Mouse (Mus musculus): ENCODE data around the gene Xylt1.

The Xylt1 gene

DNA sequence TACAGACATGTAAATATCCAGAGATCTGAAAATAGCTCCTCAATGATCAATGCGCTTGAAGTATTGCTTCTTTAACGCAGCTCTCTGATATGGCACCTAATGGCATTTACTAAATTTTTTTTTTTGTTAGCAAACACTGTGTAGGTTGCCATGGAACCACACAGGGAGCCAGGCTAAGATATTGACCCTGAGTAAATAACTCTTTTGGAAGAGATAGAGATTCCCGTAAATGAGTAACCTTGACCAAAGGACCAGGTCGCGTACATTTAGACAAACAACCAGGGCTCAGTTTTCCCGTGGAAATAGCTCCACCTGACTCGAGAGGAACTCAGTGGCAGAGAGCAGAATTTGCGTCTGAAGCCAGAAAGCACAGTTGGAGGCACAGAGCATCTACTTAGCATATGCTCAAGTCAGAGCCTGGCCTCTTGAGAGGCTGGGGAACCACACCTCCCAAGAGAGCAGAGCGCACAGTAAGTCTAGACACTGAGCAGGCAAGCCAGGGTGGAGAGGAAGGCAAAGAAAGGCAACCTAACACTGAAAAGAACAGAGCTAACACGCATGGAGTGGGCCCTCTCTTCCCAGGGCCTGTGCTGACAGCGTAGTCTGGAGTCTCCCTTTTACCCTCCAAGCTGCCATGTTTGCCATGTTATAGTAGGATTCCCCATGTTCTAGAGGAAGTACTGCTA, 232.2 kb downstream of the Xylt1 start:
- peak; percentile 48 for DNase-seq (ENCODE audit: low read depth, low spot score)

- peak; percentile 85 for DNase-seq (ENCODE audit: low read depth, low spot score)
These were observed 233.0 kb downstream of the Xylt1 start for GRCm38 (mm10) chr7:117613796-117614195.

GRCm38 (mm10) chr7:117614346-117614745, 233.6 kb downstream of the Xylt1 start:
- DNase-seq (ENCODE audit: low read depth, low spot score), result no peak

- peak; percentile 26 for DNase-seq (ENCODE audit: low read depth, low spot score)
These were observed 234.1 kb downstream of the Xylt1 start for GRCm38 (mm10) chr7:117614851-117615250.

- no peak for DNase-seq (ENCODE audit: low read depth, low spot score)
These were observed 235.5 kb downstream of the Xylt1 start for GRCm38 (mm10) chr7:117616277-117616676.

DNA sequence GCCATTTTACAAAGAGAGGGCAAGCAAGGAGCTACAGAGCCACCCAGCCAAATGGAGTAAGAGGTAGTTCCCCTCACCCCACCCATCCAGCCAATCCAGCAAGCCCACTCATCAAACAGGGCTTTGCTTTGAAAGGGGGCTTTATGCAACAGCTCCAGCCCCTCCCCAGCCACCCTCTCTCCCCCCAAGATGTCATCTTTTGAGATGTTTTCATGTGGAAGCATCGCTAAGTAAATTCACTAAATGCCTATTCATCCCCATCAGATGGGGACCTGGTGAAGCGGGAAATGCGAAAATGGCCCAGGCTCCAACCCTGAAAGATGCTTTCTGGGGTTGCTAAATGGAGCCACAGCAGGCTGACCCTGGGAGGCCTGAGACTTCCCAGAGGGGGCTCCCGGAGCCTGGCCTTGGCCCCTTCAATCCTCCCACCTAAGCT, 238.0 kb downstream of the Xylt1 start:
- DNase-seq (ENCODE audit: low read depth, low spot score), result no peak

- no peak for DNase-seq (ENCODE audit: low read depth, low spot score)
These were observed 240.8 kb downstream of the Xylt1 start for GRCm38 (mm10) chr7:117621566-117621965.

GRCm38 (mm10) chr7:117622769-117623168, 242.0 kb downstream of the Xylt1 start:
- peak; percentile 60 for DNase-seq (ENCODE audit: low read depth, low spot score)

DNA sequence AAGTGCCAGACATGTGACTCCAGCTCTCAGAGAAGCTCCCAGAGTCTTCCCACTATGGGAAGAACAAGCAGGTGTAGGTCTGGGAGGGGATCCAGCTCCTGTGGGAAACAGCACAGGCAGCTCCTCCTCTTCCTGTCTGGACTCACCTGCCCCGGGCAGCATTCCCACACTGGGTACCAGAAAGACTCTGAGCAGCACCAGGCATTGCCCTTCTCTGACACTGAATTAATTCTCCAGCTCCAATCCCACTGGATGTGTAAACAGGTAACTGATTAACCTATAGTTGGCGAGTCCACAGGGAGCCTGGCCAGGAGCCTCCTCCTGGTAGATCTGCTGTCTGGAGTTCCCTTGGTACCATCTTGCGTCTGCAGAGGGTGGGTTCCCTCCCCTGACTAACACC, 248.0 kb downstream of the Xylt1 start:
- DNase-seq (ENCODE audit: low read depth, low spot score), result no peak

GRCm38 (mm10) chr7:117630657-117631056, 249.9 kb downstream of the Xylt1 start:
- peak; percentile 53 for DNase-seq (ENCODE audit: low read depth, low spot score)

GRCm38 (mm10) chr7:117635584-117635983, 254.8 kb downstream of the Xylt1 start:
- DNase-seq (ENCODE audit: low read depth, low spot score), result no peak

DNA sequence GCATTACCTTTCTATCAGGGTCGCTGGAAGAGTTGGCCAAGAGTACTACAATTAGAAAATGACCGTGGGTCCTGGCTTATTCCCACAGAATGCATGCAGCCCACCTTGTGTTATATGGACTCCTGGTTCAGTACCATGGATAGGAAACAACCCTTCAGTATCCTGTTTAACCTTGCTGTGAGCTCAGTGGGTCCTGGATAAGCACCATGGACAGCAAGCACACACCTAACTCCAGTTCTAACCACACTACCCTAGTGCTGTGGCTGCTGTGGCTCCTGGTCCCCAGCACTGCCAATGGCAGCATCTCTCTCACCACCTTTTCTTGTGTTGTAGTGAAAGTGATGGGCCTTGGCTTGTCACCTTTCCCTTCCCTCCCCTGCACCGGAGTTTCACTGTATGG, 255.9 kb downstream of the Xylt1 start:
- no peak for DNase-seq (ENCODE audit: low read depth, low spot score)

GRCm38 (mm10) chr7:117637997-117638396, 257.2 kb downstream of the Xylt1 start:
- DNase-seq (ENCODE audit: low read depth, low spot score), result no peak

- DNase-seq (ENCODE audit: low read depth, low spot score), result no peak
These were observed 271.9 kb downstream of the Xylt1 start for GRCm38 (mm10) chr7:117652637-117653036.

- no peak for DNase-seq (ENCODE audit: low read depth, low spot score)
These were observed 275.0 kb downstream of the Xylt1 start for GRCm38 (mm10) chr7:117655732-117656131.

DNA sequence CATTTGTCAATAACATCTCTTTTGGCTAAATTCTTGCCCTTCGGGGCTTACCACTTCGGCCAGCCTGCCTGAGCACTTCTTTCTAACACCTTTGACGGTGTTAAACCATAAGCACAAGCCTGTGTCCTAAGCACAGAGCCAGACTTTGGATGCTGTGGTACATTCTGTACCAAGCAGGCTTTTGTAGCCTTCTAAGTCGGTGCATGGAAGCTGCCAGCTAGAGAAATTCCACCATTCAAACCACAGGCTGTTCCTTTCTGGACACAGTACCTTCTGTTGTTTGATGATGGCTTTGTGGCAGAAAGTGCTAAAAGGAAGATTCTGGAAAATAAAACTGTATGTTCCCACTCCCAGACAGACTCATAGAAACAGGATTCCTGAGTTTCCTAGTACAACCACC, 277.4 kb downstream of the Xylt1 start:
- no peak for DNase-seq (ENCODE audit: low read depth, low spot score)

DNA sequence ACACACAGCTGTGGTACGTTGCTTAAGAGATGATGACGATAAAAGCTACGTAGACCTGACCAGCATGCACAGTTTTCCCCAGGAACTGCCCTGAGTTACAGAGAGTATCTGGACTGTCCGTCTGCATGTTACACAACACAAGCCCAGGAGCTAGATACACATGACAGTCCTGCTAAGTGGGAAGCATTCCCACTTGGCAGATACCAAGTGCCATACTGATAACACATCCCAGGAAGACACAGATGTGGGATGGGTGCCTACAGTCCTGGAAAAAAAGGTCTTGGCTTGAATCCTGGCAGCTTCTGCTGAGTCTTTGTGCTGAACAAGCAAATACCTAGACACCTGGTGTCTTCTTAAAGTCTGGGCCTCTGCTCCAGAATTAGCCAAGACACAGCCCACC, 278.0 kb downstream of the Xylt1 start:
- no peak for DNase-seq (ENCODE audit: low read depth, low spot score)

GRCm38 (mm10) chr7:117667286-117667685, 286.5 kb downstream of the Xylt1 start:
- no peak for DNase-seq (ENCODE audit: low read depth, low spot score)

DNA sequence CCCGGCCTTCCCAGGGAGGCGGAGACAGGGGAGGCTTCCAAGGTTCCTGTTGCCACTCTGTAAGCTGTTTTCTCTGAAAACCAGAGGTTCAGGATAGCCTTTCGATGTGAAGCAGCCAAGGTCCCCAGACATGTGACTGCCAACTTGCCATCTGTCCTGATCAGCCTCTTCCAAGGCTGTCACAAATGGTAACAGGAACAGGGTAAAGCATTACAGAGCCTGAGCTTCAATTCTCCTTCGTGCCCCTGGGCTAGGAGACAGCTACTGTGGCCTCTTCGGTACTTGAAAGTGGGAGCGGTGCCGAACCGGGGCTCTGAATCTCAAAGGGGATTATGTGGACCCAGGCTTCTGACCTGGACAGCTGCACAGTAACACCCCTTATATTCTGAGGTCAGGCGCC, 287.4 kb downstream of the Xylt1 start:
- no peak for DNase-seq (ENCODE audit: low read depth, low spot score)

DNA sequence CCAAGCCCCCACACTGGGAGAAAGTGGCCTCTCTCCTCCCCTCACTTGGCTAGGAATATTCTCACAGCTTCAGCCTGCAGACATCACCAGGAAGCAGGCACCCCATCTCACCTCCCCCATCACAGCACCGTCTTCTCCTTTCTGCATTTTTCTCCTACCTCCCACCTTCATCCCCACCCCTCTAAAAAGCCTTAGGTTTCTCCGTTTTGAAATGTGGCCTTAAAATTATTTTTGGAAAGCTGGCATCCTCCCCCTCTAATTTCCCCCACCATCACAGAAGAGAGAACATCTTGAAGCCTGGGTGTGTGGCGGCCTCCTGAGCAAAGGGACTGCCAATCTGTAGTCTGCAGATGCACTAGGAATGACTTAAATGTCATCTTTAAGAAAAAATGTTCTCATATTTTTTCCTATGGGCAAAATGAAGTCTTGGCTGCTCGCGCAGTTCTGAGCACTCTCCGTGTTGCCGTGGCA, 291.4 kb downstream of the Xylt1 start:
- no peak for DNase-seq (ENCODE audit: low read depth, low spot score)

- DNase-seq (ENCODE audit: low read depth, low spot score), result no peak
These were observed 305.6 kb downstream of the Xylt1 start for GRCm38 (mm10) chr7:117686120-117686996.

GRCm38 (mm10) chr7:117686997-117687302, 306.2 kb downstream of the Xylt1 start:
- no peak for DNase-seq (ENCODE audit: low read depth, low spot score)

GRCm38 (mm10) chr7:117695612-117696011, 314.8 kb downstream of the Xylt1 start:
- no peak for DNase-seq (ENCODE audit: low read depth, low spot score)

All from CD4-positive helper T cell, adult 2 months (primary cell).